Comparison of ENCODE assay signal across 23 mouse cellular contexts in genomic region chr4:67646090-67646489, GRCm38 (mm10).
DNase-seq lines count a peak whose midpoint lies in the region; ATAC-seq and TF ChIP-seq lines count a peak whose summit lies in the region.
"Had no signal": no experiment of that assay in that cellular context is flagged by ENCODE, and none has a peak within 500 bp of the region (broad histone marks: within the 10 kb centered on the region; RNA-seq: fewer than 3 reads in every experiment).

No protein-coding gene starts in this region.

- no peaks in the 10 kb centered on the region for H3K27me3 ChIP-seq in stomach, postnatal 0 days (ENCODE audit: control insufficient read depth, insufficient read depth, low read length)
- H3K27me3 ChIP-seq: CH12.LX; embryonic facial prominence, embryonic 15.5 days; heart, embryonic 13.5 days; hindbrain, embryonic 12.5 days had no signal

- H3K4me2 ChIP-seq in stomach, postnatal 0 days (replicated peaks; ENCODE audit: low read depth), result no peak overlapping the region
- H3K4me2 ChIP-seq: embryonic facial prominence, embryonic 15.5 days; heart, embryonic 13.5 days; hindbrain, embryonic 12.5 days had no signal

- TF ChIP-seq EP300 in stomach, postnatal 0 days (optimal IDR thresholded peaks at IDR 0.05), result no peak

- H3K36me3 ChIP-seq in stomach, postnatal 0 days (ENCODE audit: control insufficient read depth, insufficient read depth, low read length), result no peaks in the 10 kb centered on the region
- H3K36me3 ChIP-seq: embryonic facial prominence, embryonic 15.5 days; forebrain, embryonic 10.5 days; heart, embryonic 13.5 days; hindbrain, embryonic 12.5 days had no signal

- no peak overlapping the region for H3K9ac ChIP-seq in stomach, postnatal 0 days (ENCODE audit: low read length)
- H3K9ac ChIP-seq: embryonic facial prominence, embryonic 15.5 days; heart, embryonic 13.5 days; hindbrain, embryonic 12.5 days had no signal

- ATAC-seq in stomach, postnatal 0 days (ENCODE audit: low FRiP score, low TSS enrichment), result no peak
- ATAC-seq: forebrain, embryonic 14.5 days; hindbrain, embryonic 16.5 days; inflammation-experienced regulatory T-cells, adult 6 months; intestine, postnatal 0 days had no signal

- 50% methylated on average over 2 of the region's 2 CpGs for WGBS in stomach, postnatal 0 days

- H3K4me1 ChIP-seq in stomach, postnatal 0 days (replicated peaks; ENCODE audit: control insufficient read depth, insufficient read depth), result no peaks in the 10 kb centered on the region
- H3K4me1 ChIP-seq: embryonic facial prominence, embryonic 15.5 days; forebrain, embryonic 10.5 days; heart, embryonic 13.5 days; hindbrain, embryonic 12.5 days had no signal

- no peak overlapping the region for H3K4me3 ChIP-seq in stomach, postnatal 0 days (ENCODE audit: low read depth, low read length)
- H3K4me3 ChIP-seq: embryonic facial prominence, embryonic 15.5 days; erythroblast, embryonic 14.5 days; forebrain, embryonic 10.5 days; heart, embryonic 13.5 days; hindbrain, embryonic 12.5 days had no signal

- TF ChIP-seq CTCF in stomach, postnatal 0 days (IDR thresholded peaks at IDR 0.05; ENCODE audit: low read depth), result no peak

- H3K9me3 ChIP-seq in stomach, postnatal 0 days (ENCODE audit: control insufficient read depth, low read length), result no peaks in the 10 kb centered on the region
- H3K9me3 ChIP-seq: embryonic facial prominence, embryonic 15.5 days; forebrain, embryonic 10.5 days; heart, embryonic 13.5 days; hindbrain, embryonic 12.5 days had no signal

- DNase-seq in Muller cell, postnatal 12 days (ENCODE audit: inconsistent ontology term), result peak; percentile 30
- peak; percentile 37 for DNase-seq in cerebellum, adult 11 months
- peak; percentile 43 for DNase-seq in cerebellum, adult 8-10 months
- peak; percentile 20 to 47 for DNase-seq in cerebellum, postnatal 14 days
- DNase-seq in ovary, postnatal 10 days (ENCODE audit: low spot score), result no peak
- DNase-seq in ovary, adult 18-20 months (ENCODE audit: low spot score), result no peak
- no peak for DNase-seq in stomach, postnatal 0 days (ENCODE audit: low spot score)
- DNase-seq: adrenal gland, postnatal 10 days; embryo, embryonic 11 days; gastrocnemius, postnatal 36 days; heart, adult 11 months; heart, postnatal 4 days; kidney, adult 8-10 months had no signal

- no peak overlapping the region for H3K27ac ChIP-seq in stomach, postnatal 0 days (replicated peaks)
- H3K27ac ChIP-seq: embryonic facial prominence, embryonic 15.5 days; forebrain, embryonic 10.5 days; heart, embryonic 13.5 days; hindbrain, embryonic 12.5 days had no signal

Comparison
In these comparisons a context has a peak if more than half of its experiments do, and no peak if none do; other contexts are left out.
1. DNase-seq: peak in Muller cell, postnatal 12 days (single experiment), cerebellum, adult 11 months (single experiment), cerebellum, adult 8-10 months (single experiment) and cerebellum, postnatal 14 days (2 of 2); none in ovary, postnatal 10 days (single experiment), ovary, adult 18-20 months (single experiment) and stomach, postnatal 0 days (single experiment).